Mouse (Mus musculus): Measurements from ENCODE around the gene Hist1h2be. TPM values are rescaled to one million over a fixed set of nuclear protein-coding genes. Genes with fewer than 3 reads are reported as not detected.

Gene Hist1h2be
- total and polyA plus RNA-seq, 2 experiments: 0.28 to 5.4 TPM

DNA sequence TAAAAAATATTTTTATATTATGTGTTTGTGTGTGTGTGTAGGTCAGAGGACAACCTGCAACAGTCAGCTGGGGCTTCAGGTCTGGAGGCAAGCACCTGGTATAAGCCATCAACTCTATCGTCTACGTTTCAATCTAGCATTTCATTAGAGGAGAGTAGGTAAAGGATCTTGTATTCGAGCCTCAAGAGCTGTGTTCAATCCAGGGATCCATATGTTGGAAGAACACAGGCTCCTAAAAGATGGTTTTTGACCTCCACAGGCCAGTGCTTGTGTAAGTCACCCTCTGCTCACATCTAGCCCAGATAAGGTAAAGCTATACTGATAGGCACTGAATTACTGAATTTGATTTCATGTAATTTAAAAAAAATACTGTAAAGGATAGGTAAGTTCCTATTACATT lies 64.0 kb downstream of the Hist1h2be start:
- TF ChIP-seq POLR2A (IDR thresholded peaks at IDR 0.05; ENCODE audit: extremely low read depth, insufficient read depth, low read length): no peak
- TF ChIP-seq CTCF (IDR thresholded peaks at IDR 0.05; ENCODE audit: low read depth, low read length): no peak
- Histone ChIP-seq H3K36me3 (ENCODE audit: control insufficient read depth, insufficient read depth, low read length) (no peaks in the 10 kb centered on the region), H3K4me3 (ENCODE audit: insufficient read depth, low read depth, low read length) (no peak overlapping the region), H3K27ac (replicated peaks; ENCODE audit: insufficient read depth, low read depth, low read length) (no peak overlapping the region), H3K9ac (ENCODE audit: low read depth, low read length) (no peak overlapping the region), H3K27me3 (ENCODE audit: control insufficient read depth, insufficient read depth, low read length) (no peaks in the 10 kb centered on the region), H3K79me2 (ENCODE audit: control insufficient read depth, insufficient read depth, low read length) (no peaks in the 10 kb centered on the region), H3K4me1 (ENCODE audit: control insufficient read depth, insufficient read depth, low read length) (0 out of 2 replicates have a peak, but pooled peaks cover 2% of the 10 kb centered on the region)
- 44% methylated on average over 3 of the region's 3 CpGs for WGBS
- DNase-seq (ENCODE audit: extremely low read depth, low read depth, low spot score): no peak

DNA sequence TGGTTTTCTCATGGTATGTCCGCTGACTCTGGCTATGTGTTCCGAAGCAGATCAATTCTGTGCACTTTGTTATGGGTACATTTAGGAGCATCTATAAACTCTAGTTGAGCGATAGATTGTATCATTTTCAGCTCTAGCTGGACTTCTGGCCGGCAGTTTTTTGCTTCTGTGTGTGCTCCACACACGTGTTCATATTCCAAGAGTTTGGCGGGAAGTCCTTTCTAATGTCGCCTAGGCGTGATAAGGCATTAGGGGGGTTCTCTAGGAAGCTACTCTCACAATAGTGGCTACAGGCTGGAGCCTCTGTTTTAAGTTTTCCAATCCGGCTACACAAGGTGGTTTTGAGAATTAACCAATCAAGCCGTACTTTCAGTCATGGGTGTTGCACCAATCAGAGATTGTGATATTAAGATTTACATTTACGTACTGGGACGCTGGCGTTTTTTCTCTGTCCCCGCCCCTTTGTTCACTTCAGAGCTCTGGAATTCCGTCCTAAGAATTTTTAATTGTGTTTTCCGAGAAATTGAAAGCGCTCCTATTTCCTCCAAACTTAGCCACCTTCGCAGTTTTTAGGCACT lies 65.0 kb downstream of the Hist1h2be start:
- Histone ChIP-seq H3K27me3 (ENCODE audit: control insufficient read depth, insufficient read depth, low read length) (no peaks in the 10 kb centered on the region), H3K36me3 (ENCODE audit: control insufficient read depth, insufficient read depth, low read length) (no peaks in the 10 kb centered on the region), H3K79me2 (ENCODE audit: control insufficient read depth, insufficient read depth, low read length) (no peaks in the 10 kb centered on the region), H3K4me3 (ENCODE audit: insufficient read depth, low read depth, low read length) (peak overlapping the region; percentile 66), H3K4me1 (ENCODE audit: control insufficient read depth, insufficient read depth, low read length) (0 out of 2 replicates have a peak, but pooled peaks cover 2% of the 10 kb centered on the region), H3K27ac (replicated peaks; ENCODE audit: insufficient read depth, low read depth, low read length) (peak overlapping the region; percentile 24), H3K9ac (ENCODE audit: low read depth, low read length) (peak overlapping the region; percentile 43)
- under 1% methylated on average over 18 of the region's 18 CpGs for WGBS
- peak; percentile 91 for DNase-seq (ENCODE audit: extremely low read depth, low read depth, low spot score)
- no peak for TF ChIP-seq POLR2A (IDR thresholded peaks at IDR 0.05; ENCODE audit: extremely low read depth, insufficient read depth, low read length)
- TF ChIP-seq CTCF (IDR thresholded peaks at IDR 0.05; ENCODE audit: low read depth, low read length): no peak

DNA sequence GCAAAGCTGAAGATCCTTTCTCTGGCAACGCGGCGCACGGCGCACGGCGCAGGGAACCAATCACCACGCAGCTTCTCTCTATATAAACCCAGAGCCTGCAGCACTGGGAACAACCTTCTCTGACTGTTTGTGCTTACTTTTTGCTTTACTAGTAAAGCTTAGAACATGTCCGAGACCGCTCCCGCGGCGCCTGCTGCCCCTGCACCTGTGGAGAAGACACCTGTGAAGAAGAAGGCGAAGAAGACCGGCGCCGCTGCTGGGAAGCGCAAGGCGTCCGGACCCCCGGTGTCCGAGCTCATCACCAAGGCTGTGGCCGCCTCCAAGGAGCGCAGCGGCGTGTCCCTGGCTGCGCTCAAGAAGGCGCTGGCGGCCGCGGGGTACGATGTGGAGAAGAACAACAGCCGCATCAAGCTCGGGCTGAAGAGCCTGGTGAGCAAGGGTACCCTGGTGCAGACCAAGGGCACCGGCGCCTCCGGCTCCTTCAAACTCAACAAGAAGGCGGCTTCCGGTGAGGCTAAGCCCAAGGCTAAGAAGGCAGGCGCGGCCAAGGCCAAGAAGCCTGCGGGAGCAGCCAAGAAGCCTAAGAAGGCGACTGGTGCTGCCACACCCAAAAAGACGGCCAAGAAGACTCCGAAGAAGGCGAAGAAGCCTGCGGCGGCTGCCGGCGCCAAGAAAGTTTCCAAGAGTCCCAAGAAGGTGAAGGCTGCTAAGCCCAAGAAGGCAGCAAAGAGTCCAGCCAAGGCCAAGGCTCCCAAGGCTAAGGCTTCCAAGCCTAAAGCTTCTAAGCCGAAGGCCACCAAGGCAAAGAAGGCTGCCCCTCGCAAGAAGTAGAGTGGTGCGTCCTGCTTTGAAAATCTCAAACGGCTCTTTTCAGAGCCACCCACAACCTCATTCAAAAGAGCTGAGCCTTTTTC lies 65.7 kb downstream of the Hist1h2be start:
- Histone ChIP-seq H3K4me3 (ENCODE audit: insufficient read depth, low read depth, low read length) (peak overlapping the region; percentile 66), H3K9ac (ENCODE audit: low read depth, low read length) (peak overlapping the region; percentile 43), H3K27ac (replicated peaks; ENCODE audit: insufficient read depth, low read depth, low read length) (peak overlapping the region; percentile 27), H3K36me3 (ENCODE audit: control insufficient read depth, insufficient read depth, low read length) (no peaks in the 10 kb centered on the region), H3K79me2 (ENCODE audit: control insufficient read depth, insufficient read depth, low read length) (no peaks in the 10 kb centered on the region), H3K27me3 (ENCODE audit: control insufficient read depth, insufficient read depth, low read length) (no peaks in the 10 kb centered on the region), H3K4me1 (ENCODE audit: control insufficient read depth, insufficient read depth, low read length) (no peaks in the 10 kb centered on the region; the same call in 1 of the 2 replicates)
- under 1% methylated on average over 54 of the region's 54 CpGs for WGBS
- TF ChIP-seq POLR2A (IDR thresholded peaks at IDR 0.05; ENCODE audit: extremely low read depth, insufficient read depth, low read length) (peak; percentile 90), CTCF (IDR thresholded peaks at IDR 0.05; ENCODE audit: low read depth, low read length) (no peak)
- DNase-seq (ENCODE audit: extremely low read depth, low read depth, low spot score): peak; percentile 80

DNA sequence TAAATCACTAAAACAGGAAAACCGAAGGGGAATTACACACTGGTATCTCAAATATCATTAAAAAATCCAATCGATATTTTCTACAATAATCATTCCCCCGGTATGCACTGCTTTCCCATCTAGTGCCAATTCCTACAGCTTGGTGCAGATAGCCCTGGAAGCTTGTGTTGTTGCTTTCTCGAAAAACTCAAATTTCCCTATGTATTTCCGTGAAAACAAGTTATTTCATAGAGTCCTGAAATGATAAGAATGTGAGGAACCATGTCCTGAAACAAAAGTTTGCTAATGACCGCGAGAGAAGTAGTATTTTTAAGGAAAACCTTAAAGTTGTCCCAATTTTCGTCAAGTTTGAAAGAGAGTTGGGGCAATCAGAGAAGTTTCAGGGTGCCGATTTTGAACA lies 66.5 kb downstream of the Hist1h2be start:
- H3K4me1 ChIP-seq (ENCODE audit: control insufficient read depth, insufficient read depth, low read length): no peaks in the 10 kb centered on the region; the same call in 1 of the 2 replicates
- 9% methylated on average over 9 of the region's 9 CpGs for WGBS
- no peak overlapping the region; the same call in 1 of the 2 replicates for H3K4me3 ChIP-seq (ENCODE audit: insufficient read depth, low read depth, low read length)

DNA sequence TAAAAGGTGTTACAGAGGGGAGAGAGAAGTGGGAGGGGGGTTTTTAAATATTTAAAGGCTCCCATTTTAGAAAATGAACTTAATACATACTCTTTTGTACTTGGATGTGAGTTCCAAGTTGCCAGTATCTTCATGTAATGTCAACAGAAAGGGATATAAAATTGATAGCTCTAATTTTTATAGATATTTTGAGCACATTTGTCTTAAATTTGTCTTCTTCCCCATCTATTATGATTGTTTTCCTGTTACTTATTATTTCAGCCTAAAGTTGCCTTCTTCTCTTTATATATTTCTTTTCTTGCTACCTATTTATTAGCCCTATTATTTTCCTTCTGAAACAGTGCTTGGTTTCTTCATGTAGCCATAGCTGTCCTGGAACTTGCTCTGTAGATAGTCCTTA lies 68.0 kb downstream of the Hist1h2be start, which contains the start of gene Hist1h1d:
Gene Hist1h1d (plus strand): TSS at position 301 of the 400 bp plus-strand sequence.
- H3K79me2 ChIP-seq (ENCODE audit: control insufficient read depth, insufficient read depth, low read length): no peaks in the 10 kb centered on the region
- no peaks in the 10 kb centered on the region for H3K36me3 ChIP-seq (ENCODE audit: control insufficient read depth, insufficient read depth, low read length)
- no peak within 1 kb of the TSS for H3K27ac ChIP-seq (replicated peaks; ENCODE audit: insufficient read depth, low read depth, low read length)
- no peak for TF ChIP-seq POLR2A (IDR thresholded peaks at IDR 0.05; ENCODE audit: extremely low read depth, insufficient read depth, low read length)
- no peak for TF ChIP-seq CTCF (IDR thresholded peaks at IDR 0.05; ENCODE audit: low read depth, low read length)
- H3K9ac ChIP-seq (ENCODE audit: low read depth, low read length): no peak within 1 kb of the TSS
- H3K27me3 ChIP-seq (ENCODE audit: control insufficient read depth, insufficient read depth, low read length): no peaks in the 10 kb centered on the region
- H3K4me1 ChIP-seq (ENCODE audit: control insufficient read depth, insufficient read depth, low read length): no peaks in the 10 kb centered on the region; the same call in 1 of the 2 replicates
- H3K4me3 ChIP-seq (ENCODE audit: insufficient read depth, low read depth, low read length): no peak within 1 kb of the TSS
- DNase-seq (ENCODE audit: extremely low read depth, low read depth, low spot score): no peak

More for the DNA sequence above, 66.5 kb downstream of the Hist1h2be start:
- no peaks in the 10 kb centered on the region for H3K27me3 ChIP-seq (ENCODE audit: control insufficient read depth, insufficient read depth, low read length)
- DNase-seq (ENCODE audit: extremely low read depth, low read depth, low spot score): peak; percentile 29
- H3K36me3 ChIP-seq (ENCODE audit: control insufficient read depth, insufficient read depth, low read length): no peaks in the 10 kb centered on the region
- H3K27ac ChIP-seq (replicated peaks; ENCODE audit: insufficient read depth, low read depth, low read length): no peak overlapping the region
- no peak overlapping the region for H3K9ac ChIP-seq (ENCODE audit: low read depth, low read length)
- TF ChIP-seq CTCF (IDR thresholded peaks at IDR 0.05; ENCODE audit: low read depth, low read length): no peak
- TF ChIP-seq POLR2A (IDR thresholded peaks at IDR 0.05; ENCODE audit: extremely low read depth, insufficient read depth, low read length): no peak
- H3K79me2 ChIP-seq (ENCODE audit: control insufficient read depth, insufficient read depth, low read length): no peaks in the 10 kb centered on the region

Measured in liver, adult 2 months (tissue).